Mouse (Mus musculus) cerebellum, adult 11-12 months (tissue): ENCODE results near the gene Csk.

ENCODE experiments used
- DNase-seq: peaks from one replicate; pipeline ENCODE4 v3.0.0; 2022

Csk gene

DNA sequence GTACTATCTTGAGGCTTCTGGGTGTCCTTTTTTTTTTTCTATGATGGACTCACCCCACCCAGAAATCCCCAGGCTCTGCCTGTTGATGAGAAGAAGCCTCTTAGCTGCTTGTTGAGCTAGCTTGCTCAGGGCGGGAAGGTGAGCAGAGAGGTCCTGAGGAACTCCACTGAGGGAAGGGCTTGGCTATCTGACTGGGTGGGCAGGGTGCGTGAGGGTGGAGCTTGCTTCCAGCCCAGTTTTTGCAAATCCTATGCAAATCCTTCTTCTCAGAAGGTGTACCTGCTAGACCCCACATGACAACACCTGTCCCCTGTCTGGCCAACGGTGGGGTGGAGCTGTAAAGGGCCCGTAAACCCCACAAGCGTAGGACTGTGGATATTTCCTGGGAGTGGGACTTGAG is at the start of gene Csk:
Gene Csk, minus strand, starts transcription at position 349 of the 400 bp plus-strand sequence.
- no peak for DNase-seq

DNA sequence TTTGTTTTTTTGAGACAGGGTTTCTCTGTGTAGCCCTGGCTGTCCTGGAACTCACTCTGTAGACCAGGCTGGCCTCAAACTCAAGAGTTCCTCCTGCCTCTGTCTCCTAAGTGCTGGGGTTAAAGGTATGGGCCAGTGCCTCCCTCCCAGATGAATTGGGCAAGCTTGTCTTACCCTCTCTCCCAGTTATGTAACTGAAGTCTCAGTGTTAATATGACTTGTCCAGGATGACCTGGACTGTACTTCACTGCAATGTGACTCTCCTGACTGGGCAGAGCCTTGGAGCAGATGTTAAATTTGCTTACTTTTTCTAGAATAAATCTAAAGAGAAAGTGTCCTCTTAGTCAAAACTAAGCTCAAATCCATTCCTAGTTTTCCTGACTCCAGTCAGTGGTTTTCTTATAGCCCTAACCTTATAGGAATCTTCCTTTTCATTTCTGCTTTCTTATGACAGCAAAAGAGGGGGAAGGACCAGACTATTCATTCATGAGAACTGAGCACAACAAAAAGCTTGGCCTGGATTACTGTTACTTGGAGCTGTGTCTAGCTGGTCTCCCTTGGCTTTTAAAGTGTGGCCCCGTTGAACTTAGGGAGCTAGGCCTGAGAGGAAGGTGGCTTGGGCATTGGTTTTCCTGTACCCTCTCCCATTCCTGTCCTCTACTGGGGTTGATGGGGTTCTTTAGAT is 45.2 kb upstream of the Csk start:
- no peak for DNase-seq

DNA sequence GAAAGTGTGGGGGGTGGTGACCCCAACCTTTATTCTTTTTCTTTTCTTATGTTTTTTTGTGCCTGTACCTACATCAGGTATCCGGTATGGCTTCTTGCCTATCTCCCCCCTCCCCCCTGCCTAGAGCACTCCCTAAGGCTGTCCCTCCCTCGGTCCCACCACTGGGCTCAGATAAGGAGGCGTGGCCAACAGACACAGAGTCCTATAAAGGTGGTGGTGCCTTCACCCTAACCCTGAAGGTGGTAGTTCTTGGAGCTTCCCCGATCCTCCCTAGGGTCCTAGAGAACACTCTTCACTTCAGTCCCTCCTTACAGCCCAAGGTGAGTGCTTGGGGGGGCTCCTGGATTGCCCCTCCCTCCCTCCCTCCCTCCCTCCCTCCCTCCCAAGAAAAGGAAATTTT is 43.9 kb upstream of the Csk start:
- peak; percentile 28 for DNase-seq

DNA sequence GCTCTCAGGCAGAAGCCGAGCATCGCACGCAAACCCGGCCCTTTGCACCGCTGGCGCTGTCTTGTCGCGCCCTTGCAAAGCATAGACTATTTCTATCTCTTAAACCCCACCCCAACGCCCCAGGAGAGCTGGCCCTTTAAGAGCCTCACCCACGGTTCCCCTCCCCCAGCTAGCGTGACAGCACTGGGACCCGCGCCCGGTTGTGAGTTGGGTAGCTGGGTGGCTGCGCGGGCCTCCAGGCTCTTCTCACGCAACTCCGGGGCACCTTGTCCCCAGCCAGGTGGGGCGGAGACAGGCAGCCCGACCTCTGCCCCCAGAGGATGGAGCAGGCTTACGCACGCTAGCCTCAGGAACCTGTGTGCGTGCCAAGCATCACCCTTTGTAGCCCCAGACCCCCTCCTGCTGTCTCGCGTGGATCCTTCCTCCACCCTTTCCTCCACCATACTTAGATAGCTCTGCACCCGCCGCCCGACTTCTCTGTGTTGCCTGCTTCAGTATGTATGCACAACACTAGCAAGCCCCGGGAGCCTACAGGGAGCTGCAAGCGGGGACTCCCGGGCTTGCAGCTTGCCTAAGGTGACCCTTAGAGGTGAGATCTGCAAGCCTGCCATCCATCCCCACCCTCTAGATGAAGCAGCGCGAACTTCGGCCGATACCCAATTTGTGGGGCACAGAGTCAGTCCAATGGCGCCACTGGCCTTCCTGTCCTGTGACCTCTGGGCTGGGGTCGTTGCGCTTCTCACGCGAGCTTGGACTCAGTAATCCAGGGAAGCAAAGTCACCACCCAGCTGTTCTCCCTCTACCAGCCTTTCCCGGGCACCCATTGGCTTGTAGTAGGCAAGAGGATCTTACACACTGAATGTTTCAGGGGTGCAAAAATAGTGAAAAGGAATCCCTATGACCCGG is 43.2 kb upstream of the Csk start:
- DNase-seq = peak; percentile 70

- no peak for DNase-seq
These were observed 40.7 kb upstream of the Csk start for GRCm38 (mm10) chr9:57694108-57694507.

DNA sequence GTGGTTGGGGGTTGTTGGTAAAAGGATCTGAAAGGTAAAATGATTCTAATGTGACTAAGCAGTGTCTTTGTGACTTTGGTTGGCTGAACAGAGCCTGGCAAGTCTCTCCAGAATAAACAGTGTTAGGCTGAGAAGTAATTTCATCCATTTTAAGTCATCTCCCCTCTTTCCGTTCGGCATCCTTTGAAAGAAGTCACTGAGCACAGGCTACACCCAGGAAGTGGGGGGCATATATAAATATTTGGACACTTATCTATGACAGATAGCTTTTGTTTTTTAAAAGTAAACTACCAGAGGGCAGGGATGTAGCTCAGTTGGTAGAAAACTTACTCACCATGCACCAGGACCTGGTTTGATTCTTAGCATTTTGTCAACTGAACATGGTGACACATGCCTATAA is 35.2 kb upstream of the Csk start:
- DNase-seq = no peak

DNA sequence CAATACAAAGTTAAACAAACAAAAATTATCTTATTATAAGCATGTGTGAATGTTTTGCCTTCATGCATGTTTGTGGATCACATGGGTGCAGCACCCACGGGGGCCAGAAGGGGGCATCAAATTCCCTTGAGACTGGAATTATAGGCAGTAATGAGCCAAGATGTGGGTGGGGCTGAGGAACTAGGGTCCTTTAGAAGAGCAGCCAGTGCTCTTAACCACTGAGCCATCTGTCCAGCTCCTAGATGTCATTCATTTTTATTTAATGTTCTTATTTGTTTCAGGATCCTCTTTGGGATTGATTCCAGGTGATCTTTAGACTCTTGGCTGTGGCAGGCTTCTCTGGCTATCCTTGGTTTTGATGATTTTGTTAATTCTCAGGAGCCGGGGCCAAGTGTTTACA is 34.7 kb upstream of the Csk start:
- DNase-seq = no peak

GRCm38 (mm10) chr9:57687751-57688150 is 34.3 kb upstream of the Csk start, which contains the start of gene Cyp1a1:
Cyp1a1 (plus strand) TSS chr9:57687928.
- DNase-seq = no peak

DNA sequence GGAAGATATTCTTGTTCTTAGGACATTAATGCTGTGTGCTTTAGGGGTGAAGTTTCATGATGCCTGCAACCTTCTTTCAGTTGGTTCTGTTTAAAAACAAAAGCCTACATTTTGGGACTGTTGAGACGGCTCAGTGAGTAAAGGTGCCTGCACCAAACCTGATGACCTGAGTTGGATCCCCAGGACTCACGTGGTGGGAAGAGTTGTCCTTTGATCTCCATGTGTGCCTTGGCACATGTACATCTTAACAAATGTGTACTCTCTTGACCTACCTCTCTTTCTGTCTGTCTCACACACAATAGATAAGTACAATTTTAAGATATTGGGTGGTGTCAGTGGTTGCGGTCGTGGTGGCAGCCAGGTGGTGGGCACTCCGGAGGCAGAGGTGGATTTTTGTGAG is 32.6 kb upstream of the Csk start:
- no peak for DNase-seq

DNA sequence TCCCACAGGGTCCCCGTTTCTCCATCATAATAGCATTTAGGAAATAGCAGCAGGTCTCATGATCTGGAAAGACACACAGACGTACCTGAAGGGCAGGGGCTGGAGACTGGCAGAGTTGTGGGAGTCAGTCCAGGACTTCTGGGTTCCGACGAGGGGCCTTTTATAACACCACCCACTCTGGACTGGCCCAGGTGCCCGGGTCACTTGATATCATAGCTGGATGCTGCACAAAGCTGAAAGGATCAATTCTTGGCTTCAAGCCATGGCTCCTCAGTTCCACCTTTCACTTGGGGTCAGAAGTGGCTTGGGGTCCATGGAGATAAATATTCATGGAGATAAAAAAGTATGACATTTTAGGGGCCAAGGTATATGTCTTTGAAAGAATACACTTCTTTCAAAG is 30.1 kb upstream of the Csk start, which contains the start of gene Cyp1a2:
Gene Cyp1a2, minus strand, starts transcription at position 184 of the 400 bp plus-strand sequence.
- no peak for DNase-seq

GRCm38 (mm10) chr9:57681411-57681810 is 28.0 kb upstream of the Csk start:
- no peak for DNase-seq

- DNase-seq = no peak
These were observed 18.1 kb upstream of the Csk start for GRCm38 (mm10) chr9:57671500-57671899.

DNA sequence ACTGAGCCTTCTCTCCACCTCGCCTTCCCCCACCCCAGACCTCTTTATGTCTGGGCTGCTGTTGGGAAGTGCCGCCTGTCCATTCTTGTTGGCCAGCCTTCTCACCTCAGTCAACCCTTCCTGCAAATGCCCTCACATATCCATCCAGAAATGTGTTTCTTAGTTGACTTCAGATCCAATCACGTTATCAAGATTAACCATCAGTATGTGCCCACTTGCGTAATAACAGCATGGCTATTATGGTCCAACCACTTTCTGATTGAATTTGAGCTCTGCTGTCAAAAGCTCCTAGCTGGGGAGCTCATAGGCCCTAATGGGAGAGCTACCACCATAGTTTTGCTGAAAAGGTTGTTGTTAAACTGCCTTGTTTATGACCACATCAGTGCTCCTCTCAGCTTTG is 17.6 kb upstream of the Csk start:
- DNase-seq = no peak

DNA sequence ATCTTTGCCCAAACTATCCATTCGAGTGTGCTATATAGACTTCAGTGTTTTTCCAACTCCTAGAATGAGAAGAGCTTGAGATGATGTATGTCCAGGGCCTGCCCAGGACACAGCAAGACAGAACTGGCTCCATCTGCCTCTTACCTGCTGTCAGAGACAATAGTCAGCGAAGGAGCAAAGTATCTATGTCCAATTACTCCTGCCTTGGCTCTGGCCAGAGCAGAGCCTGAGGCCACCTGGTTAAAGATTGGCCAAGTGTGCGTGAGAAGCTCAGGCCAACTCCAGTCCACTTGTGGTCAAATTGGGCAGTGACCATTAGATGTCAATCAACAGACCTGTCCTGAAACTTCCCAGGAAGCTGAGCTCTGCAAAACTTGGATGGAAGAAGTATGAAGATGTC is 16.1 kb upstream of the Csk start:
- DNase-seq = no peak

DNA sequence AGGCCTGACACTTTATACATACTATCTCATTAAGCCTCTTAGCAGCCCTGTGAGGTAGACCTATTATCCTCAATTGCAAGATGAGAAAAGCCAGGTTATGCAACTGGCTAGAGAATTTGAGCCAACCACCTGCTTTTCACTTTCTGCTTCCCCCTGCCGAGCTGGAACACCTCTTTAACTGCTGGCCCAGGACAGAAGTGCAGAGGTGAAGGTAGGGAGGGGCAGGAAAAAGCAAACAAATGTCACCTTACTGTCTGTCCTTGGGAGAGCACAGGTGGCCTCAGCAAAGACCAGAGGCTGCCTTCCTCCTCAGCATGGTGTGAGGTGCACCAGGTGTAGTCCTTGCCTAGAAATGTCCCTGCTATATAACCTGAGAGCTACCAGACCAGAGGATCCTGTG is 14.8 kb upstream of the Csk start:
- DNase-seq = no peak

DNA sequence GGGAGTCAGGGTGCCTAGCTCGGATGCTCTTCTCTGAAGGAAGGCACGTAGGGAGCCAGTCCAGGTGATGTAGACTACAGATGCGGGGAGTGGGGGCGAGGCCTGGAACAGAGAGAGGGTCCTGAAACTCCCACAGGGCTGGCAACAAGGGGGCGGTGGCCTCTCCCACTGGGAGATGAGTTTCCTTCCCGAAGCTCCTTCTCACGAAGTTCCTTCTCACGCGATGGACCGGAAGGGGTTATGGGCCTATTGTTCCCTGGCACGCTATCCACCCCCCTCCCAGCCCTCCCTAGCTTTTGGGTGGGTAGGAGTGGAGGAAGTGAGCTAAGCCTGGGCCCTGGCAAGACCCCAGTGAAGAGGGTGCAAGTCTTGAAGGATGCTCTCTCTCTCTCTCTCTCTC is 14.4 kb upstream of the Csk start:
- no peak for DNase-seq

DNA sequence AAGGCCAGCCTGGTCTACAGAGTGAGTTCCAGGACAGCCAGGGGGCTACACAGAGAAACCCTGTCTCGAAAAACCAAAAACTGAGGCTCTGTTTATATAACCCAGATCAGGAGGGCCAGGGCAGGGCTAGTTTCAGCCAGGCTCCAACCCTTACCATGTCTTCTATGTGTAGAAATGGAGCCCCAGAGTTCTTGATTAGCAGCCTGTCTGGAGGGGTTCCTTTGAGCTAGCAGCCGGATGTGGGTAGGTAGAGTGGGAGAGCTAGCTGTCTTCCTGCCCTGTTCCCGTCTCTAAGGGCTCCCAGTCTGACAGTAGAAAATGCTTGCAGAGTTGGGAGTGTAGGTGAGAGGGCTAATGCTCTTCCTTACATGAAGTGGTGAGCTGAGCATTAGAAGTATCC is 13.7 kb upstream of the Csk start:
- no peak for DNase-seq

- no peak for DNase-seq
These were observed 13.1 kb upstream of the Csk start for GRCm38 (mm10) chr9:57666536-57666935.

DNA sequence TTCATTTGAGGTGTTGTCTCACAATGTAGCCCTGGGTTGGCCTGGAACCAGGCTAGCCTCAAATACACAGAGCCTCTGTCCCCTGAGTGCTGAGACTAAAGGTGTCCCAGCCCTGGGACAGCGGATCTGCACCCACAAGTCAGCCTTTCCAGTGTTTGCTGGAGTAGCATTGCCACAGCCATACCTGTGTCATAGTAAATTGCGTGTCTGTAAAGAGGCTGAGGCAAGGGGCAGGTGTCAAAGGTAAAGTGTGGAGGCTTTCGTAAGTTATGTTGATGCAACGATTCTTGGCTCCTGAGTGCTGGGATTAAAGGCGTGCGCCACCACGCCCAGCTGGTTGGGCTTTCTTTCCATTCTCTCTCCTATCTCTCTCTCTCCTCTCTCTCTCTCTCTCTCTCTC is 11.2 kb upstream of the Csk start:
- no peak for DNase-seq

GRCm38 (mm10) chr9:57661552-57661951 is 8.1 kb upstream of the Csk start:
- DNase-seq = no peak

DNA sequence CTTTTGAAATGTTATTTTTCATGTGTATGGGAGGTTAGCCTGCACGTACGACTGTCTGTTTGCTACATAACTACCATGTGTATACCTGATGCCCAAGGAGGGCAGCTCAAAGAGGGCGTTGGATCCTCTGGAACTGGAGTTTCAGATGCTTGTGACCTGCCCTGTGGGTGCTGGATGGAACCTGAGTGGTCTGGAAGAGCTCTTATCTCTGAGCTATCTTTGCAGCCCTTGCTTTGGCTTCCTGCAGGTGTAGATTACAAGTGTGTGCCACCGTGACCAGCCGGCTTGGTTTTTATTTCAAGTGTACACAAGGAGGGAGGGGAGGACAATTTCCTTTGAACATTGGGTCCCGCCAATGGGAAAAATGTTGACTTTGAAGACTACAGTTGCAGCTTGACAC is 7.1 kb upstream of the Csk start:
- no peak for DNase-seq

DNA sequence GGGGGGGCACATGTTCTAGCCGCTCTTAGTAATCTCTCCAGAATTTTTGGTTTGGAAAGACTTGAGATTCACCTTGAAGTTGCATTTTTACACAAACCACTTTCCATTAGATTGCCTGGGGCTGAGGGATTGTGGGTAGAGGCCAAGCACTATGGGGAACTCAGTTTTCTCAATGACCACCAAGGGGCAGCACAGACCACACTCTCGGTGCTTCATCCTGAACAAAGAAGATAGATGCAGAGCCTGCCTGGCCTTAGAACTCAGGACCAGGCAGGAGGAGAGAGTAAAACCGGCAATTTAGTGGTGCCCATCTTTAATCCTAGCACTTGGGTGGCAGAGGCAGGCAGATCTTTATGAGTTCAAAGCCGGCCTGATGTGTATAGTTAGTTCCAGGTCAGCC is 6.3 kb upstream of the Csk start:
- peak; percentile 70 for DNase-seq

GRCm38 (mm10) chr9:57658970-57659369 is 5.5 kb upstream of the Csk start:
- DNase-seq = no peak

- DNase-seq = no peak
These were observed 4.4 kb upstream of the Csk start for GRCm38 (mm10) chr9:57657843-57658242.
